Mouse (Mus musculus): ENCODE measurements at regions not wholly inside any gene's neighbourhood (a gene's known extent, or its start where the extent isn't known, plus 50 kb on each side); places are given as distances from the start of the nearest gene placed in this dataset.

DNA sequence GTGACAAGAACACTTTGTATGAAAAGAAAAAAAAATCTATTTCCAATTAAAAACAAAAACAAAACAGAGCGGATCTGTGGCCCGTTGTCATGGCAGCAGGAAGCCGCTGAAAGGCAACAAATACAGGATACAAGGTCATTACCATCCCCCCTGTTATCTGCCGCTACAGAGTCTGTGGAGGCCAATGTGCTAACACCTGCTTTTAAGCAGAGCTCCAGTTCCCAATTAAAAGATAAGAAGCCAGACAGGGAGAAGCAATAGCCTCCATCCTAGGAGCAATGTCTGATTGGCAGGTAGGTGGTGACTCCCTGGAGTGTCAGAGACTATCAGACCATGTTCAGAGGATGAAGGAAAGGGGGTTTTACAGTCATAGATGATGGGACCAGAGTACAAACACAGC lies 587.5 kb upstream of the Gm10131 start:
- DNase-seq (ENCODE audit: low spot score) (no peak), ATAC-seq (ENCODE audit: low FRiP score, low TSS enrichment) (no peak)
- no peak overlapping the region for H3K4me2 ChIP-seq (replicated peaks; ENCODE audit: low read depth)
- H3K27ac ChIP-seq (replicated peaks), result no peak overlapping the region
- H3K9me3 ChIP-seq (ENCODE audit: control insufficient read depth, low read length), result no peaks in the 10 kb centered on the region
- no peak overlapping the region for H3K9ac ChIP-seq (ENCODE audit: low read length)
- H3K36me3 ChIP-seq (ENCODE audit: control insufficient read depth, insufficient read depth, low read length), result no peaks in the 10 kb centered on the region
- WGBS, result 63% methylated on average over 4 of the region's 4 CpGs
- H3K4me1 ChIP-seq (replicated peaks; ENCODE audit: control insufficient read depth, insufficient read depth), result no peaks in the 10 kb centered on the region
- no peak overlapping the region for H3K4me3 ChIP-seq (ENCODE audit: low read depth, low read length)
- TF ChIP-seq CTCF (IDR thresholded peaks at IDR 0.05; ENCODE audit: low read depth) (no peak), EP300 (optimal IDR thresholded peaks at IDR 0.05) (no peak)
- no peaks in the 10 kb centered on the region for H3K27me3 ChIP-seq (ENCODE audit: control insufficient read depth, insufficient read depth, low read length)

GRCm38 (mm10) chr8:34696365-34696764 lies 584.8 kb upstream of the Gm10131 start:
- DNase-seq (ENCODE audit: low spot score) (no peak), ATAC-seq (ENCODE audit: low FRiP score, low TSS enrichment) (no peak)
- Histone ChIP-seq H3K27me3 (ENCODE audit: control insufficient read depth, insufficient read depth, low read length) (no peaks in the 10 kb centered on the region), H3K36me3 (ENCODE audit: control insufficient read depth, insufficient read depth, low read length) (no peaks in the 10 kb centered on the region), H3K27ac (replicated peaks) (no peak overlapping the region), H3K4me1 (replicated peaks; ENCODE audit: control insufficient read depth, insufficient read depth) (no peaks in the 10 kb centered on the region), H3K9ac (ENCODE audit: low read length) (no peak overlapping the region), H3K9me3 (ENCODE audit: control insufficient read depth, low read length) (no peaks in the 10 kb centered on the region), H3K4me2 (replicated peaks; ENCODE audit: low read depth) (no peak overlapping the region), H3K4me3 (ENCODE audit: low read depth, low read length) (no peak overlapping the region)
- WGBS, result 86% methylated on average over 12 of the region's 12 CpGs
- no peak for TF ChIP-seq CTCF (IDR thresholded peaks at IDR 0.05; ENCODE audit: low read depth)
- TF ChIP-seq EP300 (optimal IDR thresholded peaks at IDR 0.05), result no peak

DNA sequence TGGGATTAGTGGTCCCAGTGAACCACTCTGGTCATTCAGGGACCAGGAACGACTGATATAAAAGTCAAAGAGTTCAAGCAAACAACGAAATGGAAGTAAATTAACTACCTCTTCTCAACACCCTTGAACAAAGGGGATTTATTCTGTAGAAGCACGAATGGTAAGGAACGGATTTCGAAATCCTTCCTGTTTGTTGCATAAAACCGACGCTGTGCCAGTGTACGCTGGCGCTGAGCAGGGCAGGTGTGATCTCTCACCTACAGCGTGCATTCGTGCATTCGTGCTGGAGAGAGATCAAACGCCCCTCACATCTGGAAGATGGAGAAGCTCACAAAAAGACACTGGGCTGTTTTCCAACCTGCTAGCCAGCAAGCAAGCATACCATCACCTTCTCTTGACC lies 581.1 kb upstream of the Gm10131 start:
- H3K27me3 ChIP-seq (ENCODE audit: control insufficient read depth, insufficient read depth, low read length), result no peaks in the 10 kb centered on the region
- no peak for DNase-seq (ENCODE audit: low spot score)
- no peaks in the 10 kb centered on the region for H3K4me1 ChIP-seq (replicated peaks; ENCODE audit: control insufficient read depth, insufficient read depth)
- H3K27ac ChIP-seq (replicated peaks), result no peak overlapping the region
- H3K9me3 ChIP-seq (ENCODE audit: control insufficient read depth, low read length), result no peaks in the 10 kb centered on the region
- H3K36me3 ChIP-seq (ENCODE audit: control insufficient read depth, insufficient read depth, low read length), result no peaks in the 10 kb centered on the region
- 0 out of 2 replicates have a peak, but pooled peaks have one; percentile 33 for ATAC-seq (ENCODE audit: low FRiP score, low TSS enrichment)
- H3K9ac ChIP-seq (ENCODE audit: low read length), result no peak overlapping the region
- no peak overlapping the region for H3K4me3 ChIP-seq (ENCODE audit: low read depth, low read length)
- 54% methylated on average over 13 of the region's 13 CpGs for WGBS
- TF ChIP-seq EP300 (optimal IDR thresholded peaks at IDR 0.05), result no peak
- no peak for TF ChIP-seq CTCF (IDR thresholded peaks at IDR 0.05; ENCODE audit: low read depth)
- H3K4me2 ChIP-seq (replicated peaks; ENCODE audit: low read depth), result no peak overlapping the region

- Histone ChIP-seq H3K36me3 (ENCODE audit: control insufficient read depth, insufficient read depth, low read length) (no peaks in the 10 kb centered on the region), H3K9me3 (ENCODE audit: control insufficient read depth, low read length) (no peaks in the 10 kb centered on the region), H3K27me3 (ENCODE audit: control insufficient read depth, insufficient read depth, low read length) (no peaks in the 10 kb centered on the region), H3K4me3 (ENCODE audit: low read depth, low read length) (no peak overlapping the region), H3K9ac (ENCODE audit: low read length) (no peak overlapping the region), H3K27ac (replicated peaks) (no peak overlapping the region), H3K4me2 (replicated peaks; ENCODE audit: low read depth) (no peak overlapping the region), H3K4me1 (replicated peaks; ENCODE audit: control insufficient read depth, insufficient read depth) (no peaks in the 10 kb centered on the region)
- TF ChIP-seq CTCF (IDR thresholded peaks at IDR 0.05; ENCODE audit: low read depth) (no peak), EP300 (optimal IDR thresholded peaks at IDR 0.05) (no peak)
- DNase-seq (ENCODE audit: low spot score), result no peak
- WGBS, result 65% methylated on average over 6 of the region's 6 CpGs
- ATAC-seq (ENCODE audit: low FRiP score, low TSS enrichment), result no peak
Observed at GRCm38 (mm10) chr8:34691776-34692175, 580.2 kb upstream of the Gm10131 start.

GRCm38 (mm10) chr8:34689825-34690493 lies 578.4 kb upstream of the Gm10131 start:
- no peak overlapping the region for H3K27ac ChIP-seq (replicated peaks)
- TF ChIP-seq EP300 (optimal IDR thresholded peaks at IDR 0.05) (no peak), CTCF (IDR thresholded peaks at IDR 0.05; ENCODE audit: low read depth) (no peak)
- 25% methylated on average over 9 of the region's 9 CpGs for WGBS
- H3K4me1 ChIP-seq (replicated peaks; ENCODE audit: control insufficient read depth, insufficient read depth), result no peaks in the 10 kb centered on the region
- H3K9ac ChIP-seq (ENCODE audit: low read length), result 0 out of 2 replicates have a peak overlapping the region, but pooled peaks have one; percentile 18
- peak overlapping the region; percentile 19; the same call in 1 of the 2 replicates for H3K4me3 ChIP-seq (ENCODE audit: low read depth, low read length)
- H3K9me3 ChIP-seq (ENCODE audit: control insufficient read depth, low read length), result no peaks in the 10 kb centered on the region
- DNase-seq (ENCODE audit: low spot score), result no peak
- H3K27me3 ChIP-seq (ENCODE audit: control insufficient read depth, insufficient read depth, low read length), result no peaks in the 10 kb centered on the region
- H3K4me2 ChIP-seq (replicated peaks; ENCODE audit: low read depth), result peak overlapping the region; percentile 46
- no peaks in the 10 kb centered on the region for H3K36me3 ChIP-seq (ENCODE audit: control insufficient read depth, insufficient read depth, low read length)
- peak; percentile 16; the same call in 1 of the 2 replicates for ATAC-seq (ENCODE audit: low FRiP score, low TSS enrichment)

DNA sequence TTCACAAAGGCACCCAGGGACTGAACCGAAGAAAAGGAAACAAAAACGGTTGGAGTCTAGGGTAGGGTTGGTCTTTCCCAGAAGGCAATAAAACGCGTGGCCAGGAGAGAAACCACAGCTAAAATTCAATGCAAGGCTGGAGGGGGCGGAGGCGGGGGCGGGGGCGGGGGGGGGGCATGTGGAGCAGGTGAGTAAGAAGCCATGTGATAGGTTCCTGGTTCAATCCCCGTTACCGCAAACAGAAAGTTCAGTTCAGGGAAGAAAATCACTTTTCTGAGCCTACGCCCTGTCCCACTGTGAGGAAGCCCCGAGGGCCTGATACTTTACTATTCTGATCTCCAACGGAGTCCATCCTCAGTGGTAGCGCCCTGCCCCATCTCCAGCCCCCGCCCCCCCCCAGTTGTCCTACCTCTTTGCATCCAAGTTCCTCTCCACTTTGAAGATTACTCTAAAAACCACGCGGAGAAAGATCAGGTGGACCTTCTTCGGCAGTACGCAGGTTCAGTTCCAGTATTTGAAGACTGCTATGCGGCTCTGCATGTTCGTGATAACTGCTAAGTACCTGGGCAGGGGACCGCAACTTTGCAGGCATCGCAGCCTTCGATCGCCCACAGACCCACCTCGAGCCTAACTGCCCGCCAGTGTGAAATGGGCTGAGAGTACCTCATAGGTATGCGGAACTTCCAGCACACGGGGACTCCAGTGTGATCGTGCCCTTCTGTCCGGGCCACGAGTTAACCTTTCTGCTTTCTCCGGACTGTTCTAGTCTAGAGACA lies 577.7 kb upstream of the Gm10131 start:
- H3K4me1 ChIP-seq (replicated peaks; ENCODE audit: control insufficient read depth, insufficient read depth), result no peaks in the 10 kb centered on the region
- 0 out of 2 replicates have a peak overlapping the region, but pooled peaks have one; percentile 18 for H3K9ac ChIP-seq (ENCODE audit: low read length)
- ATAC-seq (ENCODE audit: low FRiP score, low TSS enrichment) (peak; percentile 57), DNase-seq (ENCODE audit: low spot score) (peak; percentile 44)
- 22% methylated on average over 33 of the region's 33 CpGs for WGBS
- H3K9me3 ChIP-seq (ENCODE audit: control insufficient read depth, low read length), result no peaks in the 10 kb centered on the region
- TF ChIP-seq CTCF (IDR thresholded peaks at IDR 0.05; ENCODE audit: low read depth), result no peak
- TF ChIP-seq EP300 (optimal IDR thresholded peaks at IDR 0.05), result no peak
- peak overlapping the region; percentile 46 for H3K4me2 ChIP-seq (replicated peaks; ENCODE audit: low read depth)
- no peaks in the 10 kb centered on the region for H3K36me3 ChIP-seq (ENCODE audit: control insufficient read depth, insufficient read depth, low read length)
- peak overlapping the region; percentile 19; the same call in 1 of the 2 replicates for H3K4me3 ChIP-seq (ENCODE audit: low read depth, low read length)
- no peaks in the 10 kb centered on the region for H3K27me3 ChIP-seq (ENCODE audit: control insufficient read depth, insufficient read depth, low read length)
- no peak overlapping the region for H3K27ac ChIP-seq (replicated peaks)

All from stomach, postnatal 0 days (tissue).